Mouse (Mus musculus): ENCODE results near the gene Ehmt2. TPM values are rescaled to one million over a fixed set of nuclear protein-coding genes. Genes with fewer than 3 reads are reported as not detected.

Gene Ehmt2
- polyA plus RNA-seq, 1 experiment from 2014 or later = 70.1 TPM

Other genes with a start within 250 kb of the Ehmt2 start
- 0.01 and 0.09 TPM in 2 replicates for gene Tnxb, start 227.9 kb upstream of the Ehmt2 start, polyA plus RNA-seq (2014; fragmentation: Nextera tagmentation; extraction: Ambion mirVana)
- not detected in 2 replicates for gene C4b, start 154.6 kb upstream of the Ehmt2 start, polyA plus RNA-seq (2014; fragmentation: Nextera tagmentation; extraction: Ambion mirVana)
- not detected in 2 replicates for gene Cyp21a1, start 93.9 kb upstream of the Ehmt2 start, polyA plus RNA-seq (2014; fragmentation: Nextera tagmentation; extraction: Ambion mirVana)
- gene Stk19, start 61.5 kb upstream of the Ehmt2 start, polyA plus RNA-seq (2014; fragmentation: Nextera tagmentation; extraction: Ambion mirVana) = 21.7 and 22.7 TPM in 2 replicates
- gene Dxo, start 61.5 kb upstream of the Ehmt2 start, polyA plus RNA-seq (2014; fragmentation: Nextera tagmentation; extraction: Ambion mirVana) = 58.6 and 64.9 TPM in 2 replicates
- gene Skiv2l, start 48.3 kb upstream of the Ehmt2 start, polyA plus RNA-seq (2014; fragmentation: Nextera tagmentation; extraction: Ambion mirVana) = 26.9 and 29.9 TPM in 2 replicates
- gene Nelfe, start 48.1 kb upstream of the Ehmt2 start, polyA plus RNA-seq (2014; fragmentation: Nextera tagmentation; extraction: Ambion mirVana) = 117 and 138 TPM in 2 replicates
- 1.0 and 2.1 TPM in 2 replicates for gene Cfb, start 36.0 kb upstream of the Ehmt2 start, polyA plus RNA-seq (2014; fragmentation: Nextera tagmentation; extraction: Ambion mirVana)
- 2.9 and 3.2 TPM in 2 replicates for gene Zbtb12, start 19.0 kb upstream of the Ehmt2 start, polyA plus RNA-seq (2014; fragmentation: Nextera tagmentation; extraction: Ambion mirVana)
- gene Gm20547, start 16.4 kb upstream of the Ehmt2 start, polyA plus RNA-seq (2014; fragmentation: Nextera tagmentation; extraction: Ambion mirVana) = not detected in 2 replicates
- 0.64 and 1.2 TPM in 2 replicates for gene C2, start 204 bp upstream of the Ehmt2 start, polyA plus RNA-seq (2014; fragmentation: Nextera tagmentation; extraction: Ambion mirVana)
- 0.12 and 0.29 TPM in 2 replicates for gene Slc44a4, start 16.0 kb downstream of the Ehmt2 start, polyA plus RNA-seq (2014; fragmentation: Nextera tagmentation; extraction: Ambion mirVana)
- 12.9 and 14.5 TPM in 2 replicates for gene Neu1, start 32.8 kb downstream of the Ehmt2 start, polyA plus RNA-seq (2014; fragmentation: Nextera tagmentation; extraction: Ambion mirVana)
- gene Hspa1b, start 60.8 kb downstream of the Ehmt2 start, polyA plus RNA-seq (2014; fragmentation: Nextera tagmentation; extraction: Ambion mirVana) = 0.15 TPM in 1 of 2 replicates, not detected in the other
- gene Gm20481, start 71.4 kb downstream of the Ehmt2 start, polyA plus RNA-seq (2014; fragmentation: Nextera tagmentation; extraction: Ambion mirVana) = 0.49 TPM in 1 of 2 replicates, not detected in the other
- 0.93 and 1.4 TPM in 2 replicates for gene Hspa1a, start 73.7 kb downstream of the Ehmt2 start, polyA plus RNA-seq (2014; fragmentation: Nextera tagmentation; extraction: Ambion mirVana)
- gene Hspa1l, start 74.2 kb downstream of the Ehmt2 start, polyA plus RNA-seq (2014; fragmentation: Nextera tagmentation; extraction: Ambion mirVana) = 0.93 and 1.2 TPM in 2 replicates
- gene Lsm2, start 83.4 kb downstream of the Ehmt2 start, polyA plus RNA-seq (2014; fragmentation: Nextera tagmentation; extraction: Ambion mirVana) = 188 and 207 TPM in 2 replicates
- 69.1 and 71.7 TPM in 2 replicates for gene Vars, start 102.5 kb downstream of the Ehmt2 start, polyA plus RNA-seq (2014; fragmentation: Nextera tagmentation; extraction: Ambion mirVana)
- gene Vwa7, start 118.1 kb downstream of the Ehmt2 start, polyA plus RNA-seq (2014; fragmentation: Nextera tagmentation; extraction: Ambion mirVana) = 0.10 and 0.36 TPM in 2 replicates
- gene Sapcd1, start 129.5 kb downstream of the Ehmt2 start, polyA plus RNA-seq (2014; fragmentation: Nextera tagmentation; extraction: Ambion mirVana) = 3.0 and 4.0 TPM in 2 replicates
- gene Msh5, start 148.3 kb downstream of the Ehmt2 start, polyA plus RNA-seq (2014; fragmentation: Nextera tagmentation; extraction: Ambion mirVana) = 3.1 and 4.2 TPM in 2 replicates
- gene Clic1, start 151.5 kb downstream of the Ehmt2 start, polyA plus RNA-seq (2014; fragmentation: Nextera tagmentation; extraction: Ambion mirVana) = 45.6 and 85.1 TPM in 2 replicates
- gene Ddah2, start 160.6 kb downstream of the Ehmt2 start, polyA plus RNA-seq (2014; fragmentation: Nextera tagmentation; extraction: Ambion mirVana) = 614 and 636 TPM in 2 replicates
- gene Ly6g6c, start 166.9 kb downstream of the Ehmt2 start, polyA plus RNA-seq (2014; fragmentation: Nextera tagmentation; extraction: Ambion mirVana) = 0.19 TPM in 1 of 2 replicates, not detected in the other
- 0.66 and 1.1 TPM in 2 replicates for gene Mpig6b, start 167.7 kb downstream of the Ehmt2 start, polyA plus RNA-seq (2014; fragmentation: Nextera tagmentation; extraction: Ambion mirVana)
- 0.42 and 0.50 TPM in 2 replicates for gene Ly6g6e, start 178.4 kb downstream of the Ehmt2 start, polyA plus RNA-seq (2014; fragmentation: Nextera tagmentation; extraction: Ambion mirVana)
- gene Ly6g6d, start 179.6 kb downstream of the Ehmt2 start, polyA plus RNA-seq (2014; fragmentation: Nextera tagmentation; extraction: Ambion mirVana) = 1.0 and 2.7 TPM in 2 replicates
- gene Ly6g6f, start 187.1 kb downstream of the Ehmt2 start, polyA plus RNA-seq (2014; fragmentation: Nextera tagmentation; extraction: Ambion mirVana) = 0.29 and 0.52 TPM in 2 replicates
- gene Abhd16a, start 190.8 kb downstream of the Ehmt2 start, polyA plus RNA-seq (2014; fragmentation: Nextera tagmentation; extraction: Ambion mirVana) = 40.2 and 45.1 TPM in 2 replicates
- gene Ly6g5c, start 209.8 kb downstream of the Ehmt2 start, polyA plus RNA-seq (2014; fragmentation: Nextera tagmentation; extraction: Ambion mirVana) = not detected in 2 replicates
- gene Ly6g5b, start 217.0 kb downstream of the Ehmt2 start, polyA plus RNA-seq (2014; fragmentation: Nextera tagmentation; extraction: Ambion mirVana) = 0.89 and 0.96 TPM in 2 replicates
- 22.5 and 29.7 TPM in 2 replicates for gene Gpank1, start 223.0 kb downstream of the Ehmt2 start, polyA plus RNA-seq (2014; fragmentation: Nextera tagmentation; extraction: Ambion mirVana)
- gene Csnk2b, start 223.6 kb downstream of the Ehmt2 start, polyA plus RNA-seq (2014; fragmentation: Nextera tagmentation; extraction: Ambion mirVana) = 299 and 310 TPM in 2 replicates
- 8.4 and 9.2 TPM in 2 replicates for gene D17H6S53E, start 227.9 kb downstream of the Ehmt2 start, polyA plus RNA-seq (2014; fragmentation: Nextera tagmentation; extraction: Ambion mirVana)
- 0.34 and 0.49 TPM in 2 replicates for gene Apom, start 233.6 kb downstream of the Ehmt2 start, polyA plus RNA-seq (2014; fragmentation: Nextera tagmentation; extraction: Ambion mirVana)
- 105 and 117 TPM in 2 replicates for gene Bag6, start 236.7 kb downstream of the Ehmt2 start, polyA plus RNA-seq (2014; fragmentation: Nextera tagmentation; extraction: Ambion mirVana)

All from hindbrain, embryonic 11.5 days (tissue).